Mouse (Mus musculus): ENCODE measurements around the gene Rbks. TPM values are rescaled to one million over a fixed set of nuclear protein-coding genes. Genes with fewer than 3 reads are reported as not detected.

The Rbks gene
- polyA plus RNA-seq, 2 experiments: 10.1 to 22.7 TPM

DNA sequence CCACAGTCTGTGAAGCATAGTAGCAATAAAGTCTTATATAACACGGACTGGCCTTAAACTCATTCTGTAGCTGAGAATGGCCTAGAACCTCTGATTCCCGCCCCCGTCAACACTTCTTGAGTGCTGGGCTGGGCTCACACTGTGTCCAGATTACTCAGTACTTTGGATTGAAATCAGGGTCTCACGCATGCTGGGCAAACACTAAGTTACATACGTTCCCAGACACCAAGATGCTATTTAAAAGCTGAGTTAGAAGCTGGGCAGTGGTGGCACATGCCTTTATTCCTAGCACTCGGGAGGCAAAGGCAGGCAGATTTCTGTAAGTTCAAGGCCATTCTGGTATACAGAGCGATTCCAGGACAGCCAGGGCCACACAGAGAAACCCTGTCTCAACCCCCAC, 99.3 kb downstream of the Rbks start:
- Histone ChIP-seq H3K9me3 (ENCODE audit: control insufficient read depth, low read length) (no peaks in the 10 kb centered on the region), H3K27me3 (ENCODE audit: control insufficient read depth, insufficient read depth, low read length) (no peaks in the 10 kb centered on the region), H3K36me3 (replicated peaks; ENCODE audit: control insufficient read depth, insufficient read depth, low read depth) (no peaks in the 10 kb centered on the region), H3K9ac (replicated peaks) (no peak overlapping the region), H3K4me1 (replicated peaks; ENCODE audit: control insufficient read depth in 2 of 2, insufficient read depth in 2 of 2, low read length in 1 of 2) (peaks cover 4 to 14% of the 10 kb centered on the region in 2 experiments; a peak in 2 of 4 replicates), H3K4me2 (ENCODE audit: low read depth) (no peak overlapping the region), H3K27ac (no peak overlapping the region), H3K4me3 (ENCODE audit: insufficient read depth in 1 of 2, low read depth in 2 of 2, low read length in 2 of 2) (no peak overlapping the region)
- WGBS (ENCODE audit: insufficient replicate concordance): 67% methylated on average over 7 of the region's 7 CpGs
- no peak for TF ChIP-seq CTCF (IDR thresholded peaks at IDR 0.05; ENCODE audit: low read depth)
- TF ChIP-seq EP300 (IDR thresholded peaks at IDR 0.05; ENCODE audit: low read depth): no peak
- DNase-seq (ENCODE audit: low read depth in 3 of 3, low spot score in 3 of 3): no peak
- ATAC-seq (ENCODE audit: insufficient read depth): no peak

DNA sequence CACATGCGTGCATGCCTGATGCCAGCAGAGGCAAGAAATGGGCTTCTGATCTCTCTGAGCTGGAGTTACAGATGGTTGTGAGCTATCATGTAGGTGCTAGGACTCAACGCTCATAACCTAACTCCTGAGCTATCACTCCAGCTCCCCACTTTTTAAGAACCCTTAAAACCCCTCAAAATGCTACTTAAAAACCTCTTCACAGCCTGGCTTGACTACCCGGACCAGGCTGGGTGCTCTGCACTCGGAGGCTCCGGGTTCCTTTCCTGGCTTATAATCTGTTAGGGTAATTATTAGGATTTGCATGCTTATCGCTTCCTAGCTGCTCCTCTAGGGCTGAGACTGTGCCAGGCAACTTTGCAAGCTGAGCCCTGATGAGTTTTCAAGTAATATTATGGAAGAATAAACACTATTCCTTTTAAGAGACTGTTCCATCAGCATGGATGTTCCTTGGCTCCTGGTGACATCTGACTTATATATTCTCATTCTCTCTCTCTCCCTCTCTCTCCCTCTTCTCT, 99.9 kb downstream of the Rbks start:
- Histone ChIP-seq H3K36me3 (replicated peaks; ENCODE audit: control insufficient read depth, insufficient read depth, low read depth) (no peaks in the 10 kb centered on the region), H3K4me2 (ENCODE audit: low read depth) (peak overlapping the region; percentile 53), H3K4me3 (ENCODE audit: insufficient read depth in 1 of 2, low read depth in 2 of 2, low read length in 2 of 2) (no peak overlapping the region; a peak in 1 of 4 replicates), H3K4me1 (replicated peaks; ENCODE audit: control insufficient read depth in 2 of 2, insufficient read depth in 2 of 2, low read length in 1 of 2) (peaks cover 2 to 9% of the 10 kb centered on the region in 2 experiments; a peak in 2 of 4 replicates), H3K27ac (no peak overlapping the region), H3K9ac (replicated peaks) (no peak overlapping the region), H3K9me3 (ENCODE audit: control insufficient read depth, low read length) (no peaks in the 10 kb centered on the region), H3K27me3 (ENCODE audit: control insufficient read depth, insufficient read depth, low read length) (no peaks in the 10 kb centered on the region)
- ATAC-seq (ENCODE audit: insufficient read depth): no peak
- TF ChIP-seq CTCF (IDR thresholded peaks at IDR 0.05; ENCODE audit: low read depth) (no peak), EP300 (IDR thresholded peaks at IDR 0.05; ENCODE audit: low read depth) (no peak)
- DNase-seq (ENCODE audit: low read depth in 3 of 3, low spot score in 3 of 3): no peak
- 61% methylated on average over 6 of the region's 6 CpGs for WGBS (ENCODE audit: insufficient replicate concordance)

DNA sequence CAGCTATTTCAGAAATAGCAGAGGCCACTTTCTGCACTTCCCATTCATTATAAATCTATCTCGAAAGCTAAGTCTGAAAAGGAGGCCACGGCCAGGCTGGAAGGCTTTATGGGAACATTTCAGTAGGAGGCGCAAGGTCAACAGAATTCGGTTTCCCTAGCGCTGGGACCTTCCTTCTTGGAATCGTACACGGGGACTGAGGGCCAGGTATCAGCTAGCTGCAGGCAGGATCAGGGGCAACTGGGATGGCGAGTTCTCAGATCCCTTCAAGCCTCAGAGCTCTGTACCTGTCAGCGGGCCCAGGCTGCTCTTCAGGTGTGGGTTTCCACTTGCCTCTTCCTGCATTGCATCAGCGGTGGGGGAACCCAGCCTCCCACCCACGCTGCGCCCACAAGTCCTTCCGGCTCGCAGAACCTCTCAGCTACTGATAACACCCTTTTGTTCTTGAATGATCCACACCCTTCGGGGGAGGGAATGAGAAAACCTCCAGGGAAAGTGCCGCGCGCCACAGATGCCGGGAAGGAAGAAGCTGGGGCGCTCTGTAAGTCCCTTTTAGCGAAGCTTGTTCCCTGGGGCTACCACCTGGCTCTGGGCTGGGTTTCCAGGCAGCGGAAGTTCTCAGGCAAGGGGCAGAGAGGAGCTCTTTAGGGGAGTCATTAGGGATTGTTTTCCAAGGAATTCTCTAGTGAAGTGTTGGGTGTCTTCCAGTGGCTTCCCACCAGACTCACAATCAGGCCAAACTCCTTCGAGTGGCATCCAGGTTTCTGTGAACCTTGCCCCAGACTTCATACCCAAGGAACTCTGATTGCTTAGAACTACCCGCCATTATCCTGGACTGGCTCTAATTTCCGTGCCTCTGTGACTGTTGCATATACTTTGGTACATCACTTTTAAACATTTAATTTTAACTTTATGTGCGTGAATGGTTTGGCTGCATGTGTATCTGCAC, 100.7 kb downstream of the Rbks start, which contains the start of gene Mrpl33:
Gene Mrpl33, plus strand, starts transcription at position 455 of the 949 bp plus-strand sequence.
- no peaks in the 10 kb centered on the region for H3K36me3 ChIP-seq (replicated peaks; ENCODE audit: control insufficient read depth, insufficient read depth, low read depth)
- H3K27me3 ChIP-seq (ENCODE audit: control insufficient read depth, insufficient read depth, low read length): no peaks in the 10 kb centered on the region
- ATAC-seq (ENCODE audit: insufficient read depth): peak; percentile 33; the same call in 1 of the 2 replicates
- no peak for TF ChIP-seq CTCF (IDR thresholded peaks at IDR 0.05; ENCODE audit: low read depth)
- TF ChIP-seq EP300 (IDR thresholded peaks at IDR 0.05; ENCODE audit: low read depth): no peak
- no peaks in the 10 kb centered on the region for H3K9me3 ChIP-seq (ENCODE audit: control insufficient read depth, low read length)
- H3K4me1 ChIP-seq (replicated peaks; ENCODE audit: control insufficient read depth in 2 of 2, insufficient read depth in 2 of 2, low read length in 1 of 2): peaks cover 0 to 5% of the 10 kb centered on the region in 2 experiments; a peak in 1 of 4 replicates
- peak within 1 kb of the TSS; percentile 20 to 51 for H3K4me3 ChIP-seq (ENCODE audit: insufficient read depth in 1 of 2, low read depth in 2 of 2, low read length in 2 of 2)
- 6% methylated on average over 26 of the region's 26 CpGs for WGBS (ENCODE audit: insufficient replicate concordance)
- no peak for DNase-seq (ENCODE audit: low read depth in 3 of 3, low spot score in 3 of 3)
- H3K9ac ChIP-seq (replicated peaks): no peak within 1 kb of the TSS
- H3K27ac ChIP-seq: no peak within 1 kb of the TSS
- peak within 1 kb of the TSS; percentile 53 for H3K4me2 ChIP-seq (ENCODE audit: low read depth)

DNA sequence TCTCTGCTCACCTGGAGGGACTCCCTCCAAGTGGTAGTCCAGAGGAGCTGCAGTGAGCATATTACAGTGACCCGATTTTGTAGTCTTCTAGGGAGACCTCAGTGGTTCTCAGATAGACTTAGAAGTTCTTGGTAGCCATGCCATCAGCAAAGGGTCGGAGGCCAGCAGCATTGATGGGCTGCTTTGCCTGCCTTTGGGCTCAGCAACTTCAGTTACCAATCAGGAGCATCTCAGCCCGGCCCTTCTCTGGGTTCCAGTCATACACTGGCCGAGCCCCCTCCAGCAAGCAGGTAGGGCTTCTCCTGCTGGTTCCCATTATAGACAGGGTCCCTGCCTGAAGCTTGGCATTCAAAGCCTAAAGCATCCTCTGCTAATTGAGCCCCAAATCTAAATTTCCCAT, 101.6 kb downstream of the Rbks start:
- Histone ChIP-seq H3K4me1 (replicated peaks; ENCODE audit: control insufficient read depth in 2 of 2, insufficient read depth in 2 of 2, low read length in 1 of 2) (peaks cover 0 to 5% of the 10 kb centered on the region in 2 experiments; a peak in 1 of 4 replicates), H3K36me3 (replicated peaks; ENCODE audit: control insufficient read depth, insufficient read depth, low read depth) (no peaks in the 10 kb centered on the region), H3K9me3 (ENCODE audit: control insufficient read depth, low read length) (no peaks in the 10 kb centered on the region), H3K4me3 (ENCODE audit: insufficient read depth in 1 of 2, low read depth in 2 of 2, low read length in 2 of 2) (no peak overlapping the region), H3K27ac (no peak overlapping the region), H3K27me3 (ENCODE audit: control insufficient read depth, insufficient read depth, low read length) (no peaks in the 10 kb centered on the region), H3K4me2 (ENCODE audit: low read depth) (no peak overlapping the region; the same call in 1 of the 2 replicates), H3K9ac (replicated peaks) (no peak overlapping the region)
- 48% methylated on average over 4 of the region's 4 CpGs for whole genome bisulfite sequencing (ENCODE audit: insufficient replicate concordance)
- TF ChIP-seq EP300 (IDR thresholded peaks at IDR 0.05; ENCODE audit: low read depth) (no peak), CTCF (IDR thresholded peaks at IDR 0.05; ENCODE audit: low read depth) (no peak)
- DNase-seq (ENCODE audit: low read depth in 3 of 3, low spot score in 3 of 3) (no peak), ATAC-seq (ENCODE audit: insufficient read depth) (no peak)

DNA sequence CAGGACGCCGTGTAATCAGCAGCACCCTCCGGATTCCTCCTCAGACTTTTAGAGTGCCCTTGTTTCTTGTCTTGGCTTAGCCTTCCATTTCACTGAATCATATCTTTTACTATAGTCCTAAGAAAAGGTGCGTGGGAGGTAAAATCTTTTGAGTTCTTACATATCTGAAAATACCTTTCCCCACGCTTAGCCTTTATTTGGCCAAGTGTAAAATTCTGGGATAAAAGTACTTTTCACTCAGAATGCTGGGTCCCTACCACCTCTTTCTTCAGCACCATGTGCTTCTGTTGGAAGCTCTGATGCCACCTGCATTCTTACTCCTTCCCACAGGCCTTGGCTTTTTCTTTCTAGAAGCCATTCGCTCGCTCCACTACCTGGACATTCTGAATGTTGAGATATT, 106.3 kb downstream of the Rbks start:
- no peaks in the 10 kb centered on the region for H3K36me3 ChIP-seq (replicated peaks; ENCODE audit: control insufficient read depth, insufficient read depth, low read depth)
- no peaks in the 10 kb centered on the region for H3K4me1 ChIP-seq (replicated peaks; ENCODE audit: control insufficient read depth in 2 of 2, insufficient read depth in 2 of 2, low read length in 1 of 2)
- WGBS (ENCODE audit: insufficient replicate concordance): 77% methylated on average over 7 of the region's 7 CpGs
- no peak overlapping the region for H3K4me2 ChIP-seq (ENCODE audit: low read depth)
- no peak overlapping the region for H3K27ac ChIP-seq
- H3K27me3 ChIP-seq (ENCODE audit: control insufficient read depth, insufficient read depth, low read length): no peaks in the 10 kb centered on the region
- H3K9ac ChIP-seq (replicated peaks): no peak overlapping the region
- TF ChIP-seq EP300 (IDR thresholded peaks at IDR 0.05; ENCODE audit: low read depth) (no peak), CTCF (IDR thresholded peaks at IDR 0.05; ENCODE audit: low read depth) (no peak)
- no peak for DNase-seq (ENCODE audit: low read depth in 3 of 3, low spot score in 3 of 3)
- ATAC-seq (ENCODE audit: insufficient read depth): no peak
- H3K9me3 ChIP-seq (ENCODE audit: control insufficient read depth, low read length): no peaks in the 10 kb centered on the region; the same call in 1 of the 2 replicates
- no peak overlapping the region for H3K4me3 ChIP-seq (ENCODE audit: insufficient read depth in 1 of 2, low read depth in 2 of 2, low read length in 2 of 2)

All from liver, embryonic 14.5 days (tissue).